Mouse (Mus musculus) CH12.LX (cell line): ENCODE data around the gene Atr. TPM values are rescaled to one million over a fixed set of nuclear protein-coding genes. Genes with fewer than 3 reads are reported as not detected.

Source experiments
- DNase-seq: peaks from one replicate; pipeline ENCODE4 v3.0.0-alpha.2; 2013; ENCODE audit errors: extremely low read depth
- H3K27ac ChIP-seq: 2 replicates; pipeline ENCODE4 v1.5.1; 2012; ENCODE audit warnings: low read depth, mild to moderate bottlenecking, control low read depth, moderate library complexity; ENCODE audit not compliant: insufficient read depth
- H3K27me3 ChIP-seq: replicated peaks from 2 replicates; pipeline ENCODE3; 2012; ENCODE audit warnings: inconsistent platforms
- H3K36me3 ChIP-seq, 2 experiments: replicated peaks in 1 of 2; 2 replicates each; pipeline versions ENCODE3 to v1.6.1; 2012; ENCODE audit warnings: inconsistent platforms in 1 of 2, low read length in 1 of 2, mild to moderate bottlenecking in 1 of 2, mixed read lengths in 1 of 2, moderate library complexity in 1 of 2; ENCODE audit not compliant: control insufficient read depth in 1 of 2, insufficient read depth in 1 of 2
- H3K4me1 ChIP-seq, 2 experiments: 2 replicates each; pipeline ENCODE4 v1.6.1; 2012; ENCODE audit warnings: inconsistent platforms in 1 of 2, moderate library complexity in 1 of 2; ENCODE audit not compliant: insufficient read depth in 2 of 2, control insufficient read depth in 1 of 2
- H3K4me2 ChIP-seq: 2 replicates; pipeline ENCODE4 v1.6.1; 2012; ENCODE audit warnings: low read depth, mild to moderate bottlenecking, control low read depth; ENCODE audit not compliant: poor library complexity, insufficient read depth, severe bottlenecking
- H3K4me3 ChIP-seq, 3 experiments: fragments of 150-350 bp in 1 of 3; sonication (generic) in 1 of 3; replicated peaks in 1 of 3; 2 replicates each; pipeline versions ENCODE3 to v1.5.1; 2011 to 2012; ENCODE audit warnings: low read depth in 2 of 3, low read length in 2 of 3, mild to moderate bottlenecking in 2 of 3, moderate library complexity in 2 of 3, control low read depth in 1 of 3, improper control_type of control experiment in 1 of 3, inconsistent platforms in 1 of 3, mixed read lengths in 1 of 3; ENCODE audit not compliant: poor library complexity in 1 of 3
- H3K79me2 ChIP-seq: replicated peaks from 2 replicates; pipeline ENCODE4 v1.6.1; 2012; ENCODE audit warnings: mild to moderate bottlenecking, moderate library complexity; ENCODE audit not compliant: control insufficient read depth, poor library complexity, insufficient read depth, severe bottlenecking; ENCODE audit errors: extremely low read depth
- H3K9ac ChIP-seq: 2 replicates; pipeline ENCODE4 v1.6.1; 2012; ENCODE audit warnings: low read depth, mild to moderate bottlenecking, control low read depth, moderate library complexity; ENCODE audit not compliant: insufficient read depth
- H3K9me3 ChIP-seq: replicated peaks from 2 replicates; pipeline ENCODE3; 2012; ENCODE audit warnings: low read length, inconsistent platforms, mixed read lengths
- BHLHE40 ChIP-seq: IDR thresholded peaks from 2 replicates; pipeline ENCODE4 v1.6.1; 2011; ENCODE audit warnings: mild to moderate bottlenecking, low read depth, low read length, improper control_type of control experiment
- CHD1 ChIP-seq: IDR thresholded peaks from 2 replicates; pipeline ENCODE4 v1.6.1; 2012; ENCODE audit warnings: low read depth, low read length, improper control_type of control experiment, inconsistent platforms
- KAT2A ChIP-seq: IDR thresholded peaks from 2 replicates; pipeline ENCODE4 v1.6.1; 2012; ENCODE audit warnings: low read length, improper control_type of control experiment, inconsistent platforms; ENCODE audit not compliant: insufficient replicate concordance
- MAFK ChIP-seq: IDR thresholded peaks from 2 replicates; pipeline ENCODE4 v1.6.1; 2011; ENCODE audit warnings: low read length, improper control_type of control experiment; ENCODE audit not compliant: insufficient replicate concordance
- MEF2A ChIP-seq: IDR thresholded peaks from 2 replicates; pipeline ENCODE4 v1.6.1; 2014; ENCODE audit warnings: low read depth, mild to moderate bottlenecking, inconsistent platforms, low read length, improper control_type of control experiment, borderline replicate concordance
- MXI1 ChIP-seq: IDR thresholded peaks from 2 replicates; pipeline ENCODE4 v1.6.1; 2011; ENCODE audit warnings: mild to moderate bottlenecking, low read depth, low read length, improper control_type of control experiment
- MYC ChIP-seq: IDR thresholded peaks from 2 replicates; pipeline ENCODE4 v1.6.1; 2011; ENCODE audit warnings: low read depth, mild to moderate bottlenecking, improper control_type of control experiment, low read length
- NRF1 ChIP-seq: IDR thresholded peaks from 2 replicates; pipeline ENCODE4 v1.6.1; 2014; ENCODE audit warnings: low read depth, mild to moderate bottlenecking, inconsistent platforms, low read length, improper control_type of control experiment, moderate library complexity
- PAX5 ChIP-seq: IDR thresholded peaks from 2 replicates; pipeline ENCODE4 v1.6.1; 2012; ENCODE audit warnings: low read length, inconsistent platforms, mixed read lengths
- POLR2A ChIP-seq: IDR thresholded peaks from 2 replicates; pipeline ENCODE4 v1.6.1; 2011; ENCODE audit warnings: low read depth, mild to moderate bottlenecking, improper control_type of control experiment, low read length
- SMC3 ChIP-seq: IDR thresholded peaks from 2 replicates; pipeline ENCODE4 v1.6.1; 2011; ENCODE audit warnings: low read depth, low read length, improper control_type of control experiment
- UBTF ChIP-seq: IDR thresholded peaks from 2 replicates; pipeline ENCODE4 v1.6.1; 2012; ENCODE audit warnings: low read depth, mild to moderate bottlenecking, inconsistent platforms, low read length, improper control_type of control experiment, moderate library complexity
- USF1 ChIP-seq: IDR thresholded peaks from 2 replicates; pipeline ENCODE4 v1.6.1; 2014; ENCODE audit warnings: low read depth, mild to moderate bottlenecking, inconsistent platforms, low read length, improper control_type of control experiment
- ZC3H11A ChIP-seq: IDR thresholded peaks from 2 replicates; pipeline ENCODE4 v1.6.1; 2012; ENCODE audit warnings: low read depth, mild to moderate bottlenecking, inconsistent platforms, low read length, improper control_type of control experiment
- dilution Hi-C: fragments of 300-500 bp; cut with MboI; formaldehyde crosslinking; loops from 2 replicates; pipeline ENCODE4 v1.14.3; 2020; ENCODE audit warnings: low sequenced_read_pairs; ENCODE audit not compliant: extremely low pct_unique_long_range_greater_than_20kb, extremely low pct_ligation_motif_present
- in situ Hi-C: fragments of 300-500 bp; cut with MboI; formaldehyde crosslinking; loops from 3 replicates; pipeline ENCODE4 v1.14.3; 2019; ENCODE audit warnings: low sequenced_read_pairs, low pct_ligation_motif_present, low pct_unique_long_range_greater_than_20kb, mixed read lengths
- polyA plus RNA-seq: library from polyadenylated mRNA; unstranded; fragments of >175 nt; gene quantifications from 2 replicates; pipeline ENCODE4 v1.2.1, GENCODE M21; 2012; ENCODE audit warnings: low read depth; ENCODE audit not compliant: insufficient read length
- total RNA-seq, 2 experiments: library from RNA; depleted of rRNA; stranded (reverse); fragments of 300-350 nt in 1 of 2; fragments of >200 nt in 1 of 2; gene quantifications; 2 replicates each; pipeline ENCODE4 v1.2.3; 2012 to 2014

Gene Atr
- total and polyA plus RNA-seq, 3 experiments: 18.5 to 37.4 (median 23.3) TPM

GRCm38 (mm10) chr9:95835741-95836140, 21.7 kb upstream of the Atr start:
- H3K4me3 ChIP-seq: no peak overlapping the region
- no peaks in the 10 kb centered on the region for H3K9me3 ChIP-seq
- no peaks in the 10 kb centered on the region for H3K27me3 ChIP-seq
- no peak for DNase-seq
- dilution Hi-C loops: no loop called here
- TF ChIP-seq KAT2A: no peak
- TF ChIP-seq MXI1: no peak
- TF ChIP-seq CHD1: no peak
- no peaks in the 10 kb centered on the region for H3K36me3 ChIP-seq
- H3K4me2 ChIP-seq: no peak overlapping the region
- H3K79me2 ChIP-seq: no peaks in the 10 kb centered on the region
- H3K9ac ChIP-seq: no peak overlapping the region
- no peak overlapping the region for H3K27ac ChIP-seq
- in situ Hi-C loops: loop anchor here (25.0 kb wide), 1 partner anchor 148 kb away; no protein-coding TSS in a partner anchor
- H3K4me1 ChIP-seq: peaks cover 6 to 26% of the 10 kb centered on the region in 2 experiments

- Histone ChIP-seq H3K4me3 (no peak overlapping the region), H3K4me1 (peaks cover 0 to 15% of the 10 kb centered on the region in 2 experiments; a peak in 2 of 4 replicates), H3K4me2 (no peak overlapping the region), H3K9me3 (no peaks in the 10 kb centered on the region), H3K27me3 (peaks cover 2% of the 10 kb centered on the region), H3K9ac (no peak overlapping the region), H3K27ac (no peak overlapping the region), H3K79me2 (no peaks in the 10 kb centered on the region), H3K36me3 (no peaks in the 10 kb centered on the region)
- TF ChIP-seq USF1: no peak
- no peak for TF ChIP-seq POLR2A
- TF ChIP-seq UBTF: no peak
- TF ChIP-seq MEF2A: no peak
- no peak for TF ChIP-seq MAFK
- no peak for TF ChIP-seq ZC3H11A
- no peak for TF ChIP-seq CHD1
- no peak for TF ChIP-seq PAX5
- TF ChIP-seq NRF1: no peak
- TF ChIP-seq MYC: no peak
- no peak for TF ChIP-seq SMC3
- TF ChIP-seq BHLHE40: no peak
- dilution Hi-C loops (no loop called here), in situ Hi-C loops (loop anchor here (25.0 kb wide), 1 partner anchor 152 kb away; no protein-coding TSS in a partner anchor)
- DNase-seq: no peak
Measured at GRCm38 (mm10) chr9:95839424-95839823, 18.0 kb upstream of the Atr start.
